Mouse (Mus musculus) embryonic facial prominence, embryonic 11.5 days (tissue): ENCODE data around the gene Anapc15-ps. TPM values are rescaled to one million over a fixed set of nuclear protein-coding genes. Genes with fewer than 3 reads are reported as not detected.

Experiments used
- ATAC-seq: fragments of 200-750 bp; cut with Nextera tagmentation; replicated peaks from 2 replicates; pipeline ENCODE4 v1.8.0; 2017; ENCODE audit warnings: low read depth; ENCODE audit not compliant: insufficient number of reproducible peaks, low FRiP score, low TSS enrichment
- DNase-seq: peaks from one replicate; pipeline ENCODE4 v3.0.0-alpha.2; 2015; ENCODE audit warnings: low spot score
- H3K27ac ChIP-seq: fragments of 300-500 bp; sonication (generic); replicated peaks from 2 replicates; pipeline ENCODE4 v1.5.1; 2014; ENCODE audit warnings: mild to moderate bottlenecking, low read depth, low read length, control low read depth
- H3K27me3 ChIP-seq: fragments of 300-500 bp; sonication (generic); 2 replicates; pipeline ENCODE4 v1.6.1; 2014; ENCODE audit warnings: mild to moderate bottlenecking, low read length, moderate library complexity, mixed read lengths; ENCODE audit not compliant: control insufficient read depth, insufficient read depth
- H3K36me3 ChIP-seq: fragments of 300-500 bp; sonication (generic); replicated peaks from 2 replicates; pipeline ENCODE4 v1.6.1; 2014; ENCODE audit warnings: low read depth, mild to moderate bottlenecking, low read length, moderate library complexity, mixed read lengths; ENCODE audit not compliant: control insufficient read depth, insufficient read depth
- H3K4me1 ChIP-seq: fragments of 300-500 bp; sonication (generic); 2 replicates; pipeline ENCODE4 v1.6.1; 2014; ENCODE audit warnings: low read length, mixed read lengths; ENCODE audit not compliant: control insufficient read depth, insufficient read depth
- H3K4me2 ChIP-seq: fragments of 300-500 bp; sonication (generic); 2 replicates; pipeline ENCODE4 v1.6.1; 2014; ENCODE audit warnings: low read depth, mild to moderate bottlenecking, control low read depth, low read length, moderate library complexity
- H3K4me3 ChIP-seq: fragments of 300-500 bp; sonication (generic); 2 replicates; pipeline ENCODE4 v1.5.1; 2014; ENCODE audit warnings: low read depth, low read length, control low read depth
- H3K9ac ChIP-seq: fragments of 300-500 bp; sonication (generic); replicated peaks from 2 replicates; pipeline ENCODE4 v1.6.1; 2014; ENCODE audit warnings: mild to moderate bottlenecking, control low read depth, low read length
- H3K9me3 ChIP-seq: fragments of 300-500 bp; sonication (generic); replicated peaks from 2 replicates; pipeline ENCODE4 v1.6.1; 2016; ENCODE audit warnings: mild to moderate bottlenecking, low read length, inconsistent platforms, mixed read lengths; ENCODE audit not compliant: control insufficient read depth
- WGBS: fragments of 180-500 bp; shearing (Covaris S2); extraction: QIAGEN DNeasy Blood & Tissue Kit; methylation state at CpG from one replicate; pipeline ENCODE4 v1.1.7; 2014; 5-methylcytosine and 5-hydroxymethylcytosine counted together
- polyA plus RNA-seq: library from polyadenylated mRNA; unstranded; fragments of >200 nt; fragmentation: Nextera tagmentation; extraction: Ambion mirVana; gene quantifications from 2 replicates; pipeline ENCODE4 v1.2.1, GENCODE M21; 2014

Gene Anapc15-ps
- polyA plus RNA-seq, 1 experiment from 2014 or later, result not detected

DNA sequence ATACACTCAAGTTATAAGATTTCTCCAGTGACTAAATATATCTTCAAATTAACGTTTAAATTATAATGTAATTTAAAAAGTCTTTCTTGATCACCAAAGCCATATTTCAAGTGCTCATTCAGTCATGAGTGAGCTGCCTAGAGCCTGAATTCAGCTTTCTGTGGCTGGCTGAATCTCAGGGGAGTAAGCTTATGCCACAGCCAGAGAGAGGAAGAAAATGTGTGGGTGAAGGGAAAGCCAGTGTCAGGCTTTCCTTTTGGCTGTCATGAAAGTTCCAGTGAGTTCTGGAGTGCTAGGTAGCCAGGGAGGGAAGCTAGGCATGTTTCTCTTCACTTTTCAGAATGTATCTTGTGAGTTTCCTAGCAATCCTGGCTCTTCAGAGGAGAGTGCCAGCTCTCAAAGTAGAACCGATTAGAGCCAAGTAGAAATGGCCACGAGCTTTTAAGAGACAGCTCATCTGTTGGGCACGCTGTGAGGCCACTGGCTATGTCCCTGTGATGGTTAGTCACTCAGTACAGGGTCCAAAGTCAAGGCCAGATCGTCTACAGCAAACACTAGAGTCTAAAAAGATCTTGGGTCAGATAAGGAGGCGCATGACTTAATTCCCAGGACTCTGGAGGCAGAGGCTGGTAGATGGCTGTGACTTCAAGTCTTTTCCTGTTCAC is 29.4 kb downstream of the Anapc15-ps start:
- no peak for ATAC-seq
- H3K27me3 ChIP-seq, result no peaks in the 10 kb centered on the region
- WGBS, result 72% methylated on average over 6 of the region's 6 CpGs

DNA sequence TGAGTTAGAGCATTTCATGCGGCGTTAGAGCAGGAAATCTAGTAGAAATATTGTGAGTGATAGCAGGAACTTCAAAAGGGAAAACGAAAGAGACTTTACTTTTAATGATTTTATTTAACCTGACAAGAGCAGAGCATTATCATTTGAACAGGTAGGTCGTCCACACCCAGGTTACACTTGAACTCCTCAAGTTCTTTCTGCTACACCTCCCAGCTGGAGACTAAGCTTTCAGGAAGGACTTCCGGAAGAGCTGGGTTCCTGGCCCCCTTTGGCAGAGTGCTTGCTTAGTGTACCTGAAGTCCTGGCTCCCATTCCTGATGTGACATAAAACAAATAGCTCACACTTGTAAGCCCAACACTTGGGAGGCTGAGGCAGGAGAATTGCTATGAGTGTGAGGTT is 30.2 kb downstream of the Anapc15-ps start:
- H3K9me3 ChIP-seq, result no peaks in the 10 kb centered on the region
- no peak overlapping the region for H3K4me2 ChIP-seq
- H3K4me1 ChIP-seq, result no peaks in the 10 kb centered on the region
- no peak overlapping the region for H3K9ac ChIP-seq
- WGBS, result 78% methylated on average over 5 of the region's 5 CpGs
- H3K36me3 ChIP-seq, result no peaks in the 10 kb centered on the region
- H3K27ac ChIP-seq, result no peak overlapping the region
- ATAC-seq, result no peak
- H3K27me3 ChIP-seq, result no peaks in the 10 kb centered on the region
- no peak for DNase-seq
- H3K4me3 ChIP-seq, result no peak overlapping the region

More for the DNA sequence above, 29.4 kb downstream of the Anapc15-ps start:
- Histone ChIP-seq H3K9me3 (no peaks in the 10 kb centered on the region), H3K36me3 (no peaks in the 10 kb centered on the region), H3K4me2 (no peak overlapping the region), H3K27ac (no peak overlapping the region), H3K4me3 (no peak overlapping the region), H3K9ac (no peak overlapping the region), H3K4me1 (no peaks in the 10 kb centered on the region)
- DNase-seq, result no peak

GRCm38 (mm10) chr10:95641335-95641734 is 31.9 kb downstream of the Anapc15-ps start:
- 84% methylated on average over 5 of the region's 5 CpGs for WGBS
- no peaks in the 10 kb centered on the region for H3K4me1 ChIP-seq
- no peak for DNase-seq
- H3K9ac ChIP-seq, result no peak overlapping the region
- H3K27me3 ChIP-seq, result no peaks in the 10 kb centered on the region
- ATAC-seq, result no peak
- no peak overlapping the region for H3K4me3 ChIP-seq
- H3K4me2 ChIP-seq, result no peak overlapping the region
- H3K36me3 ChIP-seq, result no peaks in the 10 kb centered on the region
- H3K9me3 ChIP-seq, result no peaks in the 10 kb centered on the region
- H3K27ac ChIP-seq, result no peak overlapping the region

- 79% methylated on average over 5 of the region's 5 CpGs for WGBS
These were observed 33.8 kb downstream of the Anapc15-ps start for GRCm38 (mm10) chr10:95639429-95639828.

DNA sequence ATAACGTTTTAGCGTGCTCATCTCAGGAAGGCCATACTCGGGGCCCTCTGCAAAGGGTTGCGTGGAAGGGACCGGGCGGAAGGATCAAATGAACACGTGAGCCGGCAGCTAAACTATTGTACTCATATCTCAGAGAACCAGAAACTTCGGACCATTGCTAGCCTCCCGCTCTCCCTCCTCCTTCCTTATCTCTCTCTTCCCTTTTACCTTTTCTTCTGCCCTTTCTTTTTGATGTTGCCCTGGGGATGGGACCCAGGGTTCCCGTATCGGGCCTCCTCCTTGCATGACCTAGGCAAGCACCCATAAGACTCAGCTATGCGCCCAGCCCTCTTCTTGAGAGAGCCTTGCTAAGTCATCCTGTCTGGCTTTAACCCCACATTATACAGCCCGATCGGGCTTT is 38.5 kb downstream of the Anapc15-ps start:
- Histone ChIP-seq H3K27me3 (no peaks in the 10 kb centered on the region), H3K27ac (no peak overlapping the region), H3K36me3 (no peaks in the 10 kb centered on the region), H3K4me2 (no peak overlapping the region), H3K4me3 (no peak overlapping the region), H3K4me1 (no peaks in the 10 kb centered on the region), H3K9ac (no peak overlapping the region), H3K9me3 (no peaks in the 10 kb centered on the region)
- DNase-seq (no peak), ATAC-seq (0 out of 2 replicates have a peak, but pooled peaks have one; percentile 56)
- whole genome bisulfite sequencing, result 89% methylated on average over 15 of the region's 15 CpGs

More at GRCm38 (mm10) chr10:95639429-95639828, 33.8 kb downstream of the Anapc15-ps start:
- DNase-seq (no peak), ATAC-seq (no peak)
- Histone ChIP-seq H3K4me3 (no peak overlapping the region), H3K27me3 (no peaks in the 10 kb centered on the region), H3K9me3 (no peaks in the 10 kb centered on the region), H3K27ac (no peak overlapping the region), H3K9ac (no peak overlapping the region), H3K4me2 (no peak overlapping the region), H3K36me3 (no peaks in the 10 kb centered on the region), H3K4me1 (no peaks in the 10 kb centered on the region)

DNA sequence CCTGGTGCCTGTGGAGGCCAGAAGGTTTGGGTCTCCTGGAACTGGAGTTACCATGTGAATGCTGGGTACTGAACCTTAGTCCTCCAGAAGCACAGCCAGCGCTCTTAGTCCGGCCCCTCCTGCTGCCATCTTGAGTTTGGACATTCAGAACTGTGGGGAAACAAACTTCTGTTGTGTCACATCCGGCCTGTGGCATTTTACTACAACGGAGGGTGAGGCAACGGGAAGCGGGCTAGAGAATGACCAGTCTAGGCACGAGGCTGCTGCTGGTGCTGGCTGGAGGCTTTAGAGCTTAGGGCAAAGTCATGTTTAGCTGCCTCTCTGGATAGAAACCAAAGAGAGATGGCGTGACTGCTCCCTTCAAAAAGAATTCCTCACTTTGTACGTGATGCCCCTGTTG is 39.0 kb downstream of the Anapc15-ps start:
- no peak overlapping the region for H3K4me3 ChIP-seq
- H3K4me1 ChIP-seq, result no peaks in the 10 kb centered on the region
- H3K9ac ChIP-seq, result no peak overlapping the region
- DNase-seq (no peak), ATAC-seq (no peak)
- H3K27me3 ChIP-seq, result no peaks in the 10 kb centered on the region
- no peaks in the 10 kb centered on the region for H3K36me3 ChIP-seq
- H3K9me3 ChIP-seq, result no peaks in the 10 kb centered on the region
- no peak overlapping the region for H3K4me2 ChIP-seq
- WGBS, result 88% methylated on average over 9 of the region's 9 CpGs
- H3K27ac ChIP-seq, result no peak overlapping the region

DNA sequence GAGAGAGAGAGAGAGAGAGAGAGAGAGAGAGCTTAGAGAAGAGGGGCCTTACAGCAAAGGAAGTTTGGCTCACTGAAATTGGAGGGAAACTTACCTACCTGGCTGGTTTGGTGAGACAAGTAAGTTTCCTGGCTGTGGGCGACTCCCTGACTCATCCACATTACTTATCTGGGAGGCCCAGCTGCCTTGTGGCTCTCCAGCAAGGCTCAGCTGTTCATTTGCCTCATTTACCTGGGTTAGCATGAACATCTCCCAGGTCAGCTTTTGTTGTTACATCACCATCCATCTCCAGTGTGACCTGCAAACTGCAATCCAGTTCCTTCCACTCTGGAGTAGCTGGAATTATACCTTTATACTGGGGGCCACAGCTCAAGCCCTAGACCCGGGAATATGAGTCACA is 41.7 kb downstream of the Anapc15-ps start:
- 72% methylated on average over 2 of the region's 2 CpGs for WGBS
- Histone ChIP-seq H3K9me3 (no peaks in the 10 kb centered on the region), H3K27me3 (no peaks in the 10 kb centered on the region), H3K4me1 (no peaks in the 10 kb centered on the region), H3K27ac (no peak overlapping the region), H3K9ac (no peak overlapping the region), H3K4me2 (no peak overlapping the region), H3K36me3 (no peaks in the 10 kb centered on the region), H3K4me3 (no peak overlapping the region)
- ATAC-seq, result no peak
- no peak for DNase-seq

DNA sequence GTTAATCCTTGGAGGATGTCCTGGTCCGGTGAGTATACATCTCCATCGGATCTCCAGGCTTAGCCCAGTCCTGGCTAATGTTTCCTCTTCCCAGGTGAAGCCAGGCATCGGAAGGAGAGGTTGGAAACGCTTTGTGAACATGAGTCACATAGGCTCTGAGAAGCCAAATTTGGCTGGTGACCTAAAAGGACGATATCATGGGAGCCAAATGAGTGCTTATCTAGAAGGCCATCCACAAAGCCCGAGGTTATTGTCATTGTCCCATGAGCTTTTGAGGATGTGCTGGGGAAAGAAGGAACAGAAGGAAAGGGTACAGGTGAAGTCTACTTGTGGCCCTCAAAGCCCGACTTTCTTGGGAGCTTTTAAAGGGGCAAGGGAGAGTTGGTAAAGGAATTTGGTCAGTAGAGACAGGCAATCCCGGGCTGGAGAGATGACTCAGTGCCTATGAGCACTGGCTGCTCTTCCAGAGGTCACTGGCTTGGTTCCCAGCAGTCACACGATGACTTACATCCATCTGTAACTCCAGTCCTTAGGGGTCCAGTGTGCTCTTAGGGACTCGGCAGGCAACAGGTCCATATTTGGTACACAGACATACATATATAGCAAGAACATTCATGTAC is 42.4 kb downstream of the Anapc15-ps start:
- DNase-seq, result no peak
- no peak for ATAC-seq
- H3K4me1 ChIP-seq, result no peaks in the 10 kb centered on the region
- no peaks in the 10 kb centered on the region for H3K27me3 ChIP-seq
- no peak overlapping the region for H3K4me3 ChIP-seq
- H3K4me2 ChIP-seq, result no peak overlapping the region
- no peaks in the 10 kb centered on the region for H3K9me3 ChIP-seq
- H3K27ac ChIP-seq, result no peak overlapping the region
- no peak overlapping the region for H3K9ac ChIP-seq
- 84% methylated on average over 10 of the region's 10 CpGs for WGBS
- no peaks in the 10 kb centered on the region for H3K36me3 ChIP-seq
